Mouse (Mus musculus) NIH3T3 (cell line): ENCODE results near the gene Oxnad1.

Experiments
- DNase-seq: peaks from one replicate; pipeline ENCODE4 v3.0.0-alpha.2; 2012; ENCODE audit warnings: low read depth

The Oxnad1 gene

GRCm38 (mm10) chr14:32145401-32145800 lies 60.2 kb downstream of the Oxnad1 start:
- DNase-seq: no peak

GRCm38 (mm10) chr14:32145809-32146511 lies 60.8 kb downstream of the Oxnad1 start:
- no peak for DNase-seq

GRCm38 (mm10) chr14:32146578-32146977 lies 61.4 kb downstream of the Oxnad1 start:
- no peak for DNase-seq

GRCm38 (mm10) chr14:32150872-32151271 lies 65.7 kb downstream of the Oxnad1 start:
- DNase-seq: no peak

- peak; percentile 18 for DNase-seq
Measured at GRCm38 (mm10) chr14:32152243-32152965, 67.2 kb downstream of the Oxnad1 start.
